Mouse (Mus musculus) kidney, embryonic 16.5 days (tissue): ENCODE measurements around the gene Asb3. TPM values are rescaled to one million over a fixed set of nuclear protein-coding genes. Genes with fewer than 3 reads are reported as not detected.
"Not testable (repeated sequence)": the region's sequence is repeated elsewhere in the genome, so short reads cannot be mapped to it uniquely, and the experiment has no call there.

Experiments used
- ATAC-seq: fragments of 200-750 bp; cut with Nextera tagmentation; 2 replicates; pipeline ENCODE4 v1.8.0; 2017; ENCODE audit warnings: moderate TSS enrichment; ENCODE audit not compliant: low FRiP score, low TSS enrichment
- H3K27ac ChIP-seq: fragments of 300-500 bp; sonication (generic); 2 replicates; pipeline ENCODE4 v1.5.1; 2014; ENCODE audit warnings: low read length
- H3K27me3 ChIP-seq: fragments of 300-500 bp; sonication (generic); 2 replicates; pipeline ENCODE4 v1.6.1; 2014; ENCODE audit warnings: low read length, control low read depth, mixed read lengths; ENCODE audit not compliant: insufficient read depth
- H3K36me3 ChIP-seq: fragments of 300-500 bp; sonication (generic); 2 replicates; pipeline ENCODE4 v1.6.1; 2014; ENCODE audit warnings: low read length, control low read depth, mixed read lengths; ENCODE audit not compliant: insufficient read depth
- H3K4me1 ChIP-seq: fragments of 300-500 bp; sonication (generic); 2 replicates; pipeline ENCODE4 v1.6.1; 2014; ENCODE audit warnings: low read length, control low read depth, mixed read lengths; ENCODE audit not compliant: insufficient read depth
- H3K4me2 ChIP-seq: fragments of 300-500 bp; sonication (generic); replicated peaks from 2 replicates; pipeline ENCODE4 v1.6.1; 2014; ENCODE audit warnings: low read depth, low read length
- H3K4me3 ChIP-seq: fragments of 300-500 bp; sonication (generic); 2 replicates; pipeline ENCODE4 v1.5.1; 2014; ENCODE audit warnings: mild to moderate bottlenecking, low read length
- H3K9ac ChIP-seq: fragments of 300-500 bp; sonication (generic); replicated peaks from 2 replicates; pipeline ENCODE4 v1.6.1; 2014; ENCODE audit warnings: low read length
- H3K9me3 ChIP-seq: fragments of 300-500 bp; sonication (generic); 2 replicates; pipeline ENCODE4 v1.6.1; 2016; ENCODE audit warnings: low read length, control low read depth
- WGBS: fragments of 180-500 bp; shearing (Covaris S2); extraction: QIAGEN DNeasy Blood & Tissue Kit; methylation state at CpG from one replicate; pipeline ENCODE4 v1.1.7; 2014; 5-methylcytosine and 5-hydroxymethylcytosine counted together
- polyA plus RNA-seq: library from polyadenylated mRNA; unstranded; fragments of >200 nt; fragmentation: Nextera tagmentation; extraction: Ambion mirVana; gene quantifications from 2 replicates; pipeline ENCODE4 v1.2.1, GENCODE M21; 2015

Asb3 gene
- polyA plus RNA-seq, 1 experiment from 2014 or later = 28.5 TPM

DNA sequence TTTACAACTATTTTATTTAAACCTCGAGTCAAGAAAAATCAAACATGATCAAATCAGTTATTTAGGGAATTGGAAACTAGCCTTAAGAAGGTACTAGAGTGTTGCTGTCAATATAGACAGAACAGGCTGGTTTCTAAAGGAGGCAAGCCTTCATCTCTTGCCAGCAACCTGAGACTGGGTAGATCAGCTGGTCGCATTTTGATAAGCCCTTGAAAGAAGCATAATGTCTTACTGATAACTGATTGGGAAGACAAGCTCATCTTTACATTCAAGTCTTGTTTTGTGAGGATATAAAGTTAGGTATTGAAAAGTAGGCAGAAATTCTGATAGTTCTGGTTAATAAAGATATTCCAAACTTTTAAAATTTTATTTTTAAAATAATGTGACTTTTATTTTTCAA is 217.0 kb downstream of the Asb3 start:
- Histone ChIP-seq H3K4me2 (no peak overlapping the region), H3K27ac (no peak overlapping the region), H3K36me3 (no peaks in the 10 kb centered on the region), H3K27me3 (no peaks in the 10 kb centered on the region), H3K4me3 (no peak overlapping the region), H3K9me3 (no peaks in the 10 kb centered on the region), H3K9ac (no peak overlapping the region), H3K4me1 (no peaks in the 10 kb centered on the region)
- no peak for ATAC-seq
- 90% methylated on average over 2 of the region's 2 CpGs for WGBS

- H3K4me2 ChIP-seq = no peak overlapping the region
- H3K4me1 ChIP-seq = no peaks in the 10 kb centered on the region
- no peak overlapping the region for H3K9ac ChIP-seq
- no peaks in the 10 kb centered on the region for H3K27me3 ChIP-seq
- no peak for ATAC-seq
- 92% methylated on average over 5 of the region's 5 CpGs for WGBS
- no peak overlapping the region for H3K27ac ChIP-seq
- H3K4me3 ChIP-seq = no peak overlapping the region
- H3K9me3 ChIP-seq = no peaks in the 10 kb centered on the region
- no peaks in the 10 kb centered on the region for H3K36me3 ChIP-seq
Measured at GRCm38 (mm10) chr11:31105364-31105763, 220.1 kb downstream of the Asb3 start.

GRCm38 (mm10) chr11:31126964-31127363 is 241.7 kb downstream of the Asb3 start:
- not testable (repeated sequence) for H3K4me1 ChIP-seq, H3K36me3 ChIP-seq, H3K9ac ChIP-seq, H3K4me2 ChIP-seq, H3K4me3 ChIP-seq, H3K9me3 ChIP-seq, ATAC-seq, H3K27me3 ChIP-seq, H3K27ac ChIP-seq
- WGBS = 52% methylated on average over 1 of the region's 1 CpGs

GRCm38 (mm10) chr11:31133726-31134125 is 248.5 kb downstream of the Asb3 start:
- not testable (repeated sequence) for H3K36me3 ChIP-seq, H3K4me3 ChIP-seq, H3K27me3 ChIP-seq, H3K4me2 ChIP-seq, H3K9ac ChIP-seq, ATAC-seq, H3K4me1 ChIP-seq, H3K27ac ChIP-seq, H3K9me3 ChIP-seq
- WGBS = 79% methylated on average over 4 of the region's 4 CpGs

GRCm38 (mm10) chr11:31134824-31135223 is 249.6 kb downstream of the Asb3 start:
- not testable (repeated sequence) for H3K4me2 ChIP-seq, H3K9ac ChIP-seq, H3K36me3 ChIP-seq, H3K9me3 ChIP-seq, H3K4me1 ChIP-seq, ATAC-seq, H3K27me3 ChIP-seq, H3K4me3 ChIP-seq, H3K27ac ChIP-seq
- WGBS = 88% methylated on average over 1 of the region's 1 CpGs

- H3K9me3 ChIP-seq, H3K4me2 ChIP-seq, H3K27ac ChIP-seq, H3K36me3 ChIP-seq, ATAC-seq, H3K27me3 ChIP-seq, H3K4me1 ChIP-seq, H3K9ac ChIP-seq, H3K4me3 ChIP-seq: not testable (repeated sequence)
- 44% methylated on average over 1 of the region's 1 CpGs for WGBS
Measured at GRCm38 (mm10) chr11:31138394-31138793, 253.2 kb downstream of the Asb3 start.

Other genes starting within 250 kb of the Asb3 start
- gene Acyp2, start 235.8 kb upstream of the Asb3 start, polyA plus RNA-seq = 19.0 and 19.8 TPM in 2 replicates
- gene Psme4, start 113.7 kb upstream of the Asb3 start, polyA plus RNA-seq = 13.2 and 14.6 TPM in 2 replicates
- 0.10 TPM in 1 of 2 replicates, not detected in the other for gene Gpr75, start 58 bp upstream of the Asb3 start, polyA plus RNA-seq
- 12.8 and 12.9 TPM in 2 replicates for gene Erlec1, start 68.9 kb downstream of the Asb3 start, polyA plus RNA-seq
- gene Chac2, start 100.9 kb downstream of the Asb3 start, polyA plus RNA-seq = 18.3 and 19.8 TPM in 2 replicates